Mouse (Mus musculus) liver, embryonic 15.5 days (tissue): ENCODE measurements around the gene Tubgcp6. TPM values are rescaled to one million over a fixed set of nuclear protein-coding genes. Genes with fewer than 3 reads are reported as not detected.
A peak's percentile ranks its signal among the peaks of the same experiment; 100 is the strongest.

ENCODE experiments used
- ATAC-seq: fragments of 200-750 bp; cut with Nextera tagmentation; 2 replicates; pipeline ENCODE4 v1.8.0; 2017; ENCODE audit warnings: moderate number of reproducible peaks, mild to moderate bottlenecking, moderate library complexity; ENCODE audit not compliant: insufficient read depth
- H3K27ac ChIP-seq: fragments of 300-500 bp; sonication (generic); replicated peaks from 2 replicates; pipeline ENCODE4 v1.5.1; 2015; ENCODE audit warnings: mild to moderate bottlenecking, inconsistent platforms
- H3K27me3 ChIP-seq: fragments of 300-500 bp; sonication (generic); 2 replicates; pipeline ENCODE4 v1.6.1; 2015; ENCODE audit warnings: mild to moderate bottlenecking, inconsistent platforms
- H3K36me3 ChIP-seq: fragments of 300-500 bp; sonication (generic); replicated peaks from 2 replicates; pipeline ENCODE4 v1.6.1; 2015; ENCODE audit warnings: moderate library complexity, mild to moderate bottlenecking, inconsistent platforms
- H3K4me1 ChIP-seq: fragments of 300-500 bp; sonication (generic); replicated peaks from 2 replicates; pipeline ENCODE4 v1.6.1; 2015; ENCODE audit warnings: inconsistent platforms
- H3K4me2 ChIP-seq: fragments of 300-500 bp; sonication (generic); 2 replicates; pipeline ENCODE4 v1.6.1; 2015; ENCODE audit warnings: moderate library complexity, mild to moderate bottlenecking, inconsistent platforms
- H3K4me3 ChIP-seq: fragments of 300-500 bp; sonication (generic); replicated peaks from 2 replicates; pipeline ENCODE4 v1.5.1; 2015; ENCODE audit warnings: mild to moderate bottlenecking, inconsistent platforms
- H3K9ac ChIP-seq: fragments of 300-500 bp; sonication (generic); 2 replicates; pipeline ENCODE4 v1.6.1; 2015; ENCODE audit warnings: moderate library complexity, mild to moderate bottlenecking, inconsistent platforms
- H3K9me3 ChIP-seq: fragments of 300-500 bp; sonication (generic); replicated peaks from 2 replicates; pipeline ENCODE4 v1.6.1; 2016; ENCODE audit warnings: inconsistent platforms
- WGBS: fragments of 180-500 bp; shearing (Covaris S2); methylation state at CpG from one replicate; pipeline ENCODE4 v1.1.7; 2015; ENCODE audit warnings: mixed read lengths; ENCODE audit not compliant: insufficient replicate concordance; 5-methylcytosine and 5-hydroxymethylcytosine counted together
- polyA plus RNA-seq: library from polyadenylated mRNA; unstranded; fragments of >200 nt; fragmentation: Nextera tagmentation; extraction: Ambion mirVana; gene quantifications from 2 replicates; pipeline ENCODE4 v1.2.1, GENCODE M21; 2015

Tubgcp6 gene
- polyA plus RNA-seq, 1 experiment from 2014 or later: 6.0 TPM

DNA sequence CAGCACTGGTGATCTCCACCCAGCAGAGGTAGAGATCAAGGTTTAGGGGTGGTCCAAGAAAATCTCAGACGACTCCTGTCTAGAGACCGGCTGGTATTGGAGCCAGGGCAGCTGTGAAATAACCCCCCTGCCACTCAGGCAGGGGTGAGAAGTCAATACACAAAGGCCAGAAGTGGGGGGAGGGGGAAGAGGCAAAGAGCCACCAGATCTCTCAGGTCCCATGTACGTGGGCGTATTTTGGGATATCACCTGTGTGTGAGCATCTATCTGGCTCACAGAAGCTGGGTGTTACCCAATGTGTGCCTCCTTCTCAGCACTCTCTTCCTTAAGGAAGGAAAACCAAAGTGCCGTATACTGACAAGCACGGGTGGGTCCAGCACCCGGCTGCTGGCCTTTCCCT lies 59.9 kb downstream of the Tubgcp6 start:
- 61% methylated on average over 7 of the region's 7 CpGs for WGBS
- H3K27me3 ChIP-seq: peaks cover 96% of the 10 kb centered on the region
- H3K4me3 ChIP-seq: no peak overlapping the region
- H3K4me1 ChIP-seq: peaks cover 8% of the 10 kb centered on the region
- H3K9ac ChIP-seq: no peak overlapping the region
- no peak overlapping the region for H3K27ac ChIP-seq
- no peak for ATAC-seq
- no peaks in the 10 kb centered on the region for H3K36me3 ChIP-seq
- H3K9me3 ChIP-seq: no peaks in the 10 kb centered on the region
- no peak overlapping the region for H3K4me2 ChIP-seq

- Histone ChIP-seq H3K9me3 (no peaks in the 10 kb centered on the region), H3K27ac (no peak overlapping the region), H3K27me3 (peaks cover 96% of the 10 kb centered on the region), H3K36me3 (no peaks in the 10 kb centered on the region), H3K4me3 (no peak overlapping the region), H3K4me1 (peaks cover 8% of the 10 kb centered on the region; the same call in 1 of the 2 replicates), H3K4me2 (no peak overlapping the region), H3K9ac (no peak overlapping the region)
- 70% methylated on average over 5 of the region's 5 CpGs for WGBS
- no peak for ATAC-seq
Measured at GRCm38 (mm10) chr15:89062518-89062910, 60.4 kb downstream of the Tubgcp6 start.

- no peak for ATAC-seq
- H3K27me3 ChIP-seq: peaks cover 95% of the 10 kb centered on the region
Measured at GRCm38 (mm10) chr15:89061761-89062517, 61.0 kb downstream of the Tubgcp6 start.

GRCm38 (mm10) chr15:89060811-89061460 lies 62.0 kb downstream of the Tubgcp6 start:
- Histone ChIP-seq H3K27ac (no peak overlapping the region), H3K9ac (no peak overlapping the region), H3K9me3 (no peaks in the 10 kb centered on the region), H3K4me2 (no peak overlapping the region), H3K4me1 (peaks cover 8% of the 10 kb centered on the region; the same call in 1 of the 2 replicates), H3K36me3 (no peaks in the 10 kb centered on the region), H3K4me3 (no peak overlapping the region), H3K27me3 (peaks cover 93% of the 10 kb centered on the region)
- 65% methylated on average over 12 of the region's 12 CpGs for WGBS
- no peak for ATAC-seq

More at GRCm38 (mm10) chr15:89061761-89062517, 61.0 kb downstream of the Tubgcp6 start:
- Histone ChIP-seq H3K9me3 (no peaks in the 10 kb centered on the region), H3K4me3 (no peak overlapping the region), H3K36me3 (no peaks in the 10 kb centered on the region), H3K27ac (no peak overlapping the region), H3K4me1 (peaks cover 8% of the 10 kb centered on the region; the same call in 1 of the 2 replicates), H3K9ac (no peak overlapping the region), H3K4me2 (no peak overlapping the region)
- 52% methylated on average over 6 of the region's 6 CpGs for WGBS

DNA sequence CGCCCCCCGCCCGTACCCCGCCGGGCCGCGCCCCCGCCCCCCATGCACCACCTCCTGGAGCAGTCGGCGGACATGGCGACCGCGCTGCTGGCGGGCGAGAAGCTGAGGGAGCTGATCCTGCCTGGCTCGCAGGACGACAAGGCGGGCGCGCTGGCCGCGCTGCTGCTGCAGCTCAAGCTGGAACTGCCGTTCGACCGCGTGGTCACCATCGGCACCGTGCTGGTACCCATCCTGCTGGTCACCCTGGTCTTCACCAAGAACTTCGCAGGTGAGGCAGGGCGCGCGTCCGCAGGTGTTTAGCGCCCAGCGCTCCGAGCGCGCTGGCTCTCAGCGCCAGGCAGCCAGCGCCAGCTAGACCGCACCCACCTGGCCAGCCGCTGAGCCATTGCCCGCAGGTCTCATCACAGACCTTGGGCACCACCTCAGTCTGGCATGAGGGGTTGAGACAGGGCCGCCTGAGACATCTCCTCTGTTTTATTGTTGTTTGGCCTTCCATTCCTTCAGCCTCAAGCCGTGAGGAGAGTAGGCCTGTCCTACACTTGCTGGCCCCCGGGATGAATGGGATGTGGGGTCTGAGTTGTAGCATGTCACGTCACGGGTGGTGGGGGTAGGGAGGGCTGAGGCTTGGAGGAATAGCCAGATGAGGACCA lies 62.8 kb downstream of the Tubgcp6 start:
- 3% methylated on average over 47 of the region's 48 CpGs for WGBS
- no peaks in the 10 kb centered on the region for H3K36me3 ChIP-seq
- no peaks in the 10 kb centered on the region for H3K9me3 ChIP-seq
- H3K27me3 ChIP-seq: peaks cover 90% of the 10 kb centered on the region
- peaks cover 8% of the 10 kb centered on the region; the same call in 1 of the 2 replicates for H3K4me1 ChIP-seq
- H3K4me2 ChIP-seq: peak overlapping the region; percentile 67
- no peak overlapping the region for H3K9ac ChIP-seq
- H3K4me3 ChIP-seq: peak overlapping the region; percentile 43
- no peak for ATAC-seq
- no peak overlapping the region for H3K27ac ChIP-seq

GRCm38 (mm10) chr15:89059161-89059931 lies 63.6 kb downstream of the Tubgcp6 start, which contains the start of gene Panx2:
Gene Panx2 (plus strand): TSS chr15:89059734.
- Histone ChIP-seq H3K4me2 (peak within 1 kb of the TSS; percentile 67), H3K27me3 (peaks cover 85% of the 10 kb centered on the region)

DNA sequence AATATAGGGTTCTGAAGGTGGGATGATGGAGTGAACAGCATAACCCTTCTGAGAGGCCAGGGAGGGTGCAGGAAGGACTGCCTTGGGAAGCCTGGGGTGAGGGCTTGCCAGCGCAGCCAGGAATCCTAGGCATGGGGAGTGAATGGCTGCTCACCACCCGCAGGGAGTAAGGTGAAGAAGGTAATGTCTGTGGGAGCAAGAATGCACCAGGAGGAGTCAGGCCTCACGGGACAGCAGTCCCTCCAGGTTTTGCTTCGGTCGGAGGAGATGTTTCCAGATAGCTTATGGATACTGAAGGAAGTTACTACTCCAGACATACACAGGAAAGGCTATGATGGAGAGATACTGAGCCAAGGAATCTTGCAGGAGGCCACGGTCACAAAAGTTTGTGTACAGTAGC lies 64.2 kb downstream of the Tubgcp6 start:
- peaks cover 79% of the 10 kb centered on the region for H3K27me3 ChIP-seq
- no peaks in the 10 kb centered on the region for H3K9me3 ChIP-seq
- WGBS: 31% methylated on average over 6 of the region's 6 CpGs
- no peak overlapping the region for H3K4me2 ChIP-seq
- no peak for ATAC-seq
- H3K27ac ChIP-seq: no peak overlapping the region
- H3K36me3 ChIP-seq: no peaks in the 10 kb centered on the region
- peaks cover 8% of the 10 kb centered on the region; the same call in 1 of the 2 replicates for H3K4me1 ChIP-seq
- H3K9ac ChIP-seq: no peak overlapping the region
- H3K4me3 ChIP-seq: no peak overlapping the region

More at GRCm38 (mm10) chr15:89059161-89059931, 63.6 kb downstream of the Tubgcp6 start, which contains the start of gene Panx2:
- WGBS: 3% methylated on average over 41 of the region's 57 CpGs
- H3K9me3 ChIP-seq: no peaks in the 10 kb centered on the region
- ATAC-seq: no peak
- no peaks in the 10 kb centered on the region for H3K36me3 ChIP-seq
- no peak within 1 kb of the TSS for H3K9ac ChIP-seq
- peak within 1 kb of the TSS; percentile 43 for H3K4me3 ChIP-seq
- no peak within 1 kb of the TSS for H3K27ac ChIP-seq
- H3K4me1 ChIP-seq: peaks cover 8% of the 10 kb centered on the region; the same call in 1 of the 2 replicates

- WGBS: 61% methylated on average over 7 of the region's 7 CpGs
- peaks cover 49% of the 10 kb centered on the region for H3K27me3 ChIP-seq
- ATAC-seq: no peak
Measured at GRCm38 (mm10) chr15:89054666-89055065, 68.2 kb downstream of the Tubgcp6 start.

More at GRCm38 (mm10) chr15:89054666-89055065, 68.2 kb downstream of the Tubgcp6 start:
- 0 out of 2 replicates have a peak, but pooled peaks cover 4% of the 10 kb centered on the region for H3K4me1 ChIP-seq
- H3K36me3 ChIP-seq: no peaks in the 10 kb centered on the region
- H3K27ac ChIP-seq: no peak overlapping the region
- no peak overlapping the region for H3K9ac ChIP-seq
- no peak overlapping the region for H3K4me2 ChIP-seq
- no peak overlapping the region for H3K4me3 ChIP-seq
- no peaks in the 10 kb centered on the region for H3K9me3 ChIP-seq
